Mouse (Mus musculus): ENCODE measurements around the gene Adm. TPM values are rescaled to one million over a fixed set of nuclear protein-coding genes. Genes with fewer than 3 reads are reported as not detected.

Adm gene
- polyA plus RNA-seq, 1 experiment from 2014 or later, result 4.1 TPM

GRCm38 (mm10) chr7:110613381-110614132 is 13.9 kb upstream of the Adm start:
- peaks cover 17% of the 10 kb centered on the region for H3K4me1 ChIP-seq (ENCODE audit: control insufficient read depth, insufficient read depth, low read length)
- peak overlapping the region; percentile 96 for H3K9ac ChIP-seq (ENCODE audit: low read length)
- H3K27ac ChIP-seq (ENCODE audit: low read length), result peak overlapping the region; percentile 99
- peak overlapping the region; percentile 91 for H3K4me3 ChIP-seq (replicated peaks; ENCODE audit: low read length)
- no peak for ATAC-seq (ENCODE audit: insufficient read depth, low FRiP score)
- no peaks in the 10 kb centered on the region for H3K27me3 ChIP-seq (ENCODE audit: control insufficient read depth, insufficient read depth, low read length)
- 3% methylated on average over 17 of the region's 17 CpGs for WGBS
- no peaks in the 10 kb centered on the region for H3K36me3 ChIP-seq (ENCODE audit: control insufficient read depth, insufficient read depth, low read length)
- peak overlapping the region; percentile 81 for H3K4me2 ChIP-seq (ENCODE audit: low read depth, low read length)
- H3K9me3 ChIP-seq (replicated peaks; ENCODE audit: control insufficient read depth, low read length), result no peaks in the 10 kb centered on the region

GRCm38 (mm10) chr7:110614133-110615063 is 13.1 kb upstream of the Adm start, which contains the start of gene Sbf2:
TSS of gene Sbf2 (minus strand) at chr7:110614922.
- H3K9ac ChIP-seq (ENCODE audit: low read length), result peak within 1 kb of the TSS; percentile 96
- peaks cover 21% of the 10 kb centered on the region for H3K4me1 ChIP-seq (ENCODE audit: control insufficient read depth, insufficient read depth, low read length)

GRCm38 (mm10) chr7:110615151-110615631 is 12.3 kb upstream of the Adm start:
- Histone ChIP-seq H3K27ac (ENCODE audit: low read length) (peak overlapping the region; percentile 99), H3K4me1 (ENCODE audit: control insufficient read depth, insufficient read depth, low read length) (peaks cover 21% of the 10 kb centered on the region), H3K9me3 (replicated peaks; ENCODE audit: control insufficient read depth, low read length) (no peaks in the 10 kb centered on the region), H3K36me3 (ENCODE audit: control insufficient read depth, insufficient read depth, low read length) (no peaks in the 10 kb centered on the region), H3K9ac (ENCODE audit: low read length) (peak overlapping the region; percentile 96), H3K4me2 (ENCODE audit: low read depth, low read length) (peak overlapping the region; percentile 81), H3K4me3 (replicated peaks; ENCODE audit: low read length) (peak overlapping the region; percentile 91), H3K27me3 (ENCODE audit: control insufficient read depth, insufficient read depth, low read length) (no peaks in the 10 kb centered on the region)
- under 1% methylated on average over 20 of the region's 20 CpGs for WGBS
- ATAC-seq (ENCODE audit: insufficient read depth, low FRiP score), result peak; percentile 30; the same call in 1 of the 2 replicates

More at GRCm38 (mm10) chr7:110614133-110615063, 13.1 kb upstream of the Adm start, which contains the start of gene Sbf2:
- WGBS, result under 1% methylated on average over 122 of the region's 127 CpGs
- Histone ChIP-seq H3K27ac (ENCODE audit: low read length) (peak within 1 kb of the TSS; percentile 99), H3K27me3 (ENCODE audit: control insufficient read depth, insufficient read depth, low read length) (no peaks in the 10 kb centered on the region), H3K36me3 (ENCODE audit: control insufficient read depth, insufficient read depth, low read length) (no peaks in the 10 kb centered on the region), H3K4me3 (replicated peaks; ENCODE audit: low read length) (peak within 1 kb of the TSS; percentile 91), H3K9me3 (replicated peaks; ENCODE audit: control insufficient read depth, low read length) (no peaks in the 10 kb centered on the region), H3K4me2 (ENCODE audit: low read depth, low read length) (peak within 1 kb of the TSS; percentile 81)
- peak; percentile 93 for ATAC-seq (ENCODE audit: insufficient read depth, low FRiP score)

- Histone ChIP-seq H3K4me1 (ENCODE audit: control insufficient read depth, insufficient read depth, low read length) (peaks cover 21% of the 10 kb centered on the region), H3K27me3 (ENCODE audit: control insufficient read depth, insufficient read depth, low read length) (no peaks in the 10 kb centered on the region), H3K9ac (ENCODE audit: low read length) (no peak overlapping the region), H3K36me3 (ENCODE audit: control insufficient read depth, insufficient read depth, low read length) (no peaks in the 10 kb centered on the region), H3K9me3 (replicated peaks; ENCODE audit: control insufficient read depth, low read length) (no peaks in the 10 kb centered on the region), H3K27ac (ENCODE audit: low read length) (peak overlapping the region; percentile 99), H3K4me2 (ENCODE audit: low read depth, low read length) (peak overlapping the region; percentile 81), H3K4me3 (replicated peaks; ENCODE audit: low read length) (peak overlapping the region; percentile 91; the same call in 1 of the 2 replicates)
- 15% methylated on average over 11 of the region's 11 CpGs for WGBS
- no peak for ATAC-seq (ENCODE audit: insufficient read depth, low FRiP score)
These were observed 11.7 kb upstream of the Adm start for GRCm38 (mm10) chr7:110615792-110616191.

GRCm38 (mm10) chr7:110619086-110619611 is 8.3 kb upstream of the Adm start:
- Histone ChIP-seq H3K4me2 (ENCODE audit: low read depth, low read length) (no peak overlapping the region), H3K27ac (ENCODE audit: low read length) (no peak overlapping the region), H3K9ac (ENCODE audit: low read length) (no peak overlapping the region), H3K4me3 (replicated peaks; ENCODE audit: low read length) (no peak overlapping the region), H3K27me3 (ENCODE audit: control insufficient read depth, insufficient read depth, low read length) (no peaks in the 10 kb centered on the region), H3K36me3 (ENCODE audit: control insufficient read depth, insufficient read depth, low read length) (no peaks in the 10 kb centered on the region), H3K9me3 (replicated peaks; ENCODE audit: control insufficient read depth, low read length) (no peaks in the 10 kb centered on the region), H3K4me1 (ENCODE audit: control insufficient read depth, insufficient read depth, low read length) (peaks cover 11% of the 10 kb centered on the region)
- WGBS, result 21% methylated on average over 9 of the region's 9 CpGs
- ATAC-seq (ENCODE audit: insufficient read depth, low FRiP score), result no peak

- no peak overlapping the region for H3K27ac ChIP-seq (ENCODE audit: low read length)
- no peak for ATAC-seq (ENCODE audit: insufficient read depth, low FRiP score)
- peaks cover 13% of the 10 kb centered on the region; the same call in 1 of the 2 replicates for H3K27me3 ChIP-seq (ENCODE audit: control insufficient read depth, insufficient read depth, low read length)
- 61% methylated on average over 2 of the region's 2 CpGs for WGBS
- no peak overlapping the region for H3K4me2 ChIP-seq (ENCODE audit: low read depth, low read length)
- no peaks in the 10 kb centered on the region for H3K9me3 ChIP-seq (replicated peaks; ENCODE audit: control insufficient read depth, low read length)
- no peak overlapping the region for H3K4me3 ChIP-seq (replicated peaks; ENCODE audit: low read length)
- peaks cover 9% of the 10 kb centered on the region for H3K4me1 ChIP-seq (ENCODE audit: control insufficient read depth, insufficient read depth, low read length)
- H3K9ac ChIP-seq (ENCODE audit: low read length), result no peak overlapping the region
- H3K36me3 ChIP-seq (ENCODE audit: control insufficient read depth, insufficient read depth, low read length), result no peaks in the 10 kb centered on the region
These were observed 3.4 kb upstream of the Adm start for GRCm38 (mm10) chr7:110624067-110624466.

- Histone ChIP-seq H3K9ac (ENCODE audit: low read length) (no peak overlapping the region), H3K9me3 (replicated peaks; ENCODE audit: control insufficient read depth, low read length) (no peaks in the 10 kb centered on the region), H3K27ac (ENCODE audit: low read length) (no peak overlapping the region), H3K36me3 (ENCODE audit: control insufficient read depth, insufficient read depth, low read length) (no peaks in the 10 kb centered on the region), H3K4me3 (replicated peaks; ENCODE audit: low read length) (no peak overlapping the region), H3K27me3 (ENCODE audit: control insufficient read depth, insufficient read depth, low read length) (peaks cover 13% of the 10 kb centered on the region; the same call in 1 of the 2 replicates), H3K4me2 (ENCODE audit: low read depth, low read length) (no peak overlapping the region), H3K4me1 (ENCODE audit: control insufficient read depth, insufficient read depth, low read length) (peaks cover 11% of the 10 kb centered on the region)
- WGBS, result 79% methylated on average over 13 of the region's 13 CpGs
- ATAC-seq (ENCODE audit: insufficient read depth, low FRiP score), result no peak
These were observed 2.5 kb upstream of the Adm start for GRCm38 (mm10) chr7:110624961-110625360.

- Histone ChIP-seq H3K27ac (ENCODE audit: low read length) (no peak overlapping the region), H3K4me2 (ENCODE audit: low read depth, low read length) (0 out of 2 replicates have a peak overlapping the region, but pooled peaks have one; percentile 35), H3K36me3 (ENCODE audit: control insufficient read depth, insufficient read depth, low read length) (no peaks in the 10 kb centered on the region), H3K9me3 (replicated peaks; ENCODE audit: control insufficient read depth, low read length) (no peaks in the 10 kb centered on the region), H3K9ac (ENCODE audit: low read length) (no peak overlapping the region), H3K27me3 (ENCODE audit: control insufficient read depth, insufficient read depth, low read length) (peaks cover 13% of the 10 kb centered on the region; the same call in 1 of the 2 replicates), H3K4me1 (ENCODE audit: control insufficient read depth, insufficient read depth, low read length) (peaks cover 13% of the 10 kb centered on the region), H3K4me3 (replicated peaks; ENCODE audit: low read length) (no peak overlapping the region)
- WGBS, result 68% methylated on average over 10 of the region's 10 CpGs
- ATAC-seq (ENCODE audit: insufficient read depth, low FRiP score), result no peak
These were observed 2.0 kb upstream of the Adm start for GRCm38 (mm10) chr7:110625489-110625888.
